ENCODE assay signal across 9 mouse cellular contexts in genomic region chr6:127888581-127888980, GRCm38 (mm10). TPM values are rescaled to one million over a fixed set of nuclear protein-coding genes. Genes with fewer than 3 reads are reported as not detected.
A peak's percentile ranks its signal among the peaks of the same experiment; 100 is the strongest.
DNase-seq lines count a peak whose midpoint lies in the region; ATAC-seq and TF ChIP-seq lines count a peak whose summit lies in the region.
"Had no signal": no experiment of that assay in that cellular context is flagged by ENCODE, and none has a peak within 500 bp of the region (broad histone marks: within the 10 kb centered on the region; RNA-seq: fewer than 3 reads in every experiment).

No protein-coding gene starts in this region.

- no peaks in the 10 kb centered on the region for H3K36me3 ChIP-seq in lung, embryonic 16.5 days (ENCODE audit: control insufficient read depth, insufficient read depth, low read length)
- H3K36me3 ChIP-seq in forebrain, embryonic 16.5 days (ENCODE audit: control insufficient read depth, insufficient read depth): no peaks in the 10 kb centered on the region
- H3K36me3 ChIP-seq in limb, embryonic 14.5 days (ENCODE audit: control insufficient read depth, insufficient read depth, low read length): no peaks in the 10 kb centered on the region

- ATAC-seq in lung, embryonic 16.5 days (ENCODE audit: low read depth): peak; percentile 41
- no peak; the same call in 1 of the 2 replicates for ATAC-seq in forebrain, embryonic 16.5 days
- no peak for ATAC-seq in limb, embryonic 14.5 days (ENCODE audit: low FRiP score, low read depth)

- 48% methylated on average over 3 of the region's 3 CpGs for WGBS in lung, embryonic 16.5 days
- 54% methylated on average over 3 of the region's 3 CpGs for WGBS in forebrain, embryonic 16.5 days
- WGBS in limb, embryonic 14.5 days: 40% methylated on average over 3 of the region's 3 CpGs

- H3K4me2 ChIP-seq in lung, embryonic 16.5 days (ENCODE audit: low read depth, low read length): peak overlapping the region; percentile 87
- H3K4me2 ChIP-seq in forebrain, embryonic 16.5 days (ENCODE audit: low read length): peak overlapping the region; percentile 86
- H3K4me2 ChIP-seq in limb, embryonic 14.5 days (replicated peaks; ENCODE audit: low read depth, low read length, severe bottlenecking): peak overlapping the region; percentile 87

- no peak for DNase-seq in lung, postnatal 25 days (ENCODE audit: low spot score)
- DNase-seq in limb, embryonic 14.5 days (ENCODE audit: low spot score): no peak
- no peak for DNase-seq in thymus, adult 18-20 months
- no peak for DNase-seq in embryo, embryonic 10.5 days (ENCODE audit: low spot score)
- no peak for DNase-seq in kidney, postnatal 25 days
- DNase-seq: thymus, postnatal 14 days had no signal

- peak overlapping the region; percentile 57 for H3K4me3 ChIP-seq in lung, embryonic 16.5 days (ENCODE audit: low read length)
- peak overlapping the region; percentile 65 for H3K4me3 ChIP-seq in forebrain, embryonic 16.5 days (replicated peaks; ENCODE audit: low read length)
- peak overlapping the region; percentile 56 for H3K4me3 ChIP-seq in limb, embryonic 14.5 days (replicated peaks; ENCODE audit: low read length)

- H3K27me3 ChIP-seq in lung, embryonic 16.5 days (ENCODE audit: control insufficient read depth, insufficient read depth, low read depth, low read length): no peaks in the 10 kb centered on the region
- H3K27me3 ChIP-seq in forebrain, embryonic 16.5 days (replicated peaks; ENCODE audit: control insufficient read depth, insufficient read depth, low read length): no peaks in the 10 kb centered on the region
- H3K27me3 ChIP-seq in limb, embryonic 14.5 days (ENCODE audit: control insufficient read depth, insufficient read depth, low read length): no peaks in the 10 kb centered on the region

- peaks cover 22% of the 10 kb centered on the region for H3K4me1 ChIP-seq in lung, embryonic 16.5 days (replicated peaks; ENCODE audit: control insufficient read depth, insufficient read depth, low read length)
- H3K4me1 ChIP-seq in forebrain, embryonic 16.5 days (replicated peaks; ENCODE audit: control insufficient read depth, insufficient read depth, low read length): peaks cover 27% of the 10 kb centered on the region
- peaks cover 16% of the 10 kb centered on the region for H3K4me1 ChIP-seq in limb, embryonic 14.5 days (ENCODE audit: control insufficient read depth, insufficient read depth, low read length)

- peak overlapping the region; percentile 14; the same call in 1 of the 2 replicates for H3K27ac ChIP-seq in lung, embryonic 16.5 days (ENCODE audit: low read length)
- H3K27ac ChIP-seq in forebrain, embryonic 16.5 days (ENCODE audit: low read length): peak overlapping the region; percentile 89
- no peak overlapping the region for H3K27ac ChIP-seq in limb, embryonic 14.5 days (replicated peaks; ENCODE audit: low read depth, low read length)
- H3K27ac ChIP-seq: left cerebral cortex, adult 2 months had no signal

- H3K9me3 ChIP-seq in lung, embryonic 16.5 days (ENCODE audit: control insufficient read depth, low read length): no peaks in the 10 kb centered on the region
- H3K9me3 ChIP-seq in forebrain, embryonic 16.5 days (ENCODE audit: control insufficient read depth, low read length): no peaks in the 10 kb centered on the region
- H3K9me3 ChIP-seq in limb, embryonic 14.5 days (ENCODE audit: control insufficient read depth, low read length): no peaks in the 10 kb centered on the region

- peak overlapping the region; percentile 74 for H3K9ac ChIP-seq in lung, embryonic 16.5 days (ENCODE audit: low read length)
- no peak overlapping the region for H3K9ac ChIP-seq in forebrain, embryonic 16.5 days (replicated peaks; ENCODE audit: low read depth, low read length)
- peak overlapping the region; percentile 81; the same call in 1 of the 2 replicates for H3K9ac ChIP-seq in limb, embryonic 14.5 days (ENCODE audit: low read depth, low read length, severe bottlenecking)

- TF ChIP-seq POLR2A in limb, embryonic 14.5 days (IDR thresholded peaks at IDR 0.05; ENCODE audit: borderline replicate concordance, extremely low read depth, insufficient read depth, insufficient read length): no peak

RNA-seq across cellular contexts. Expression of gene Tspan11, which starts 1.2 kb away (rescaled TPM):
- 22.0 and 23.8 TPM in 2 replicates for polyA plus RNA-seq in lung, embryonic 16.5 days (2015; fragmentation: Nextera tagmentation; extraction: Ambion mirVana)
- polyA plus RNA-seq in forebrain, embryonic 16.5 days (2015; fragmentation: Nextera tagmentation; extraction: Ambion mirVana): 9.6 and 12.5 TPM in 2 replicates
- 18.5 and 20.1 TPM in 2 replicates for polyA plus RNA-seq in limb, embryonic 14.5 days (2012; rRNA removed)
- polyA plus RNA-seq in limb, embryonic 14.5 days (2014; fragmentation: Nextera tagmentation; extraction: Ambion mirVana): 19.8 and 25.2 TPM in 2 replicates
